Mouse (Mus musculus) lung, embryonic 14.5 days (tissue): ENCODE measurements around the gene Gpr162. TPM values are rescaled to one million over a fixed set of nuclear protein-coding genes. Genes with fewer than 3 reads are reported as not detected.
"Not testable (repeated sequence)": the region's sequence is repeated elsewhere in the genome, so short reads cannot be mapped to it uniquely, and the experiment has no call there.

ENCODE experiments used
- ATAC-seq: fragments of 200-750 bp; cut with Nextera tagmentation; 2 replicates; pipeline ENCODE4 v1.8.0; 2017; ENCODE audit warnings: mild to moderate bottlenecking, moderate TSS enrichment, moderate library complexity; ENCODE audit not compliant: insufficient read depth
- DNase-seq: peaks from one replicate; pipeline ENCODE4 v3.0.0-alpha.2; 2015
- H3K27ac ChIP-seq: fragments of 300-500 bp; sonication (generic); 2 replicates; pipeline ENCODE4 v1.5.1; 2014; ENCODE audit warnings: low read depth, mild to moderate bottlenecking, moderate library complexity
- H3K27me3 ChIP-seq: fragments of 300-500 bp; sonication (generic); 2 replicates; pipeline ENCODE4 v1.6.1; 2014; ENCODE audit warnings: low read length, control low read depth; ENCODE audit not compliant: insufficient read depth
- H3K36me3 ChIP-seq: fragments of 300-500 bp; sonication (generic); 2 replicates; pipeline ENCODE4 v1.6.1; 2014; ENCODE audit warnings: control low read depth; ENCODE audit not compliant: insufficient read depth
- H3K4me1 ChIP-seq: fragments of 300-500 bp; sonication (generic); 2 replicates; pipeline ENCODE4 v1.6.1; 2014; ENCODE audit warnings: antibody characterized with exemption, control low read depth; ENCODE audit not compliant: insufficient read depth
- H3K4me2 ChIP-seq: fragments of 300-500 bp; sonication (generic); 2 replicates; pipeline ENCODE4 v1.6.1; 2014; ENCODE audit warnings: mild to moderate bottlenecking
- H3K4me3 ChIP-seq: fragments of 300-500 bp; sonication (generic); 2 replicates; pipeline ENCODE4 v1.5.1; 2014; ENCODE audit warnings: low read depth, low read length
- H3K9ac ChIP-seq: fragments of 300-500 bp; sonication (generic); 2 replicates; pipeline ENCODE4 v1.6.1; 2014
- H3K9me3 ChIP-seq: fragments of 300-500 bp; sonication (generic); 2 replicates; pipeline ENCODE4 v1.6.1; 2016; ENCODE audit warnings: low read depth, low read length, control low read depth
- CTCF ChIP-seq: IDR thresholded peaks from 2 replicates; pipeline ENCODE4 v1.5.1; 2016; ENCODE audit warnings: antibody characterized with exemption, low read depth
- WGBS: fragments of 180-500 bp; shearing (Covaris S2); extraction: QIAGEN DNeasy Blood & Tissue Kit; methylation state at CpG from one replicate; pipeline ENCODE4 v1.1.7; 2014; 5-methylcytosine and 5-hydroxymethylcytosine counted together
- polyA plus RNA-seq: library from polyadenylated mRNA; unstranded; fragments of >200 nt; fragmentation: Nextera tagmentation; extraction: Ambion mirVana; gene quantifications from 2 replicates; pipeline ENCODE4 v1.2.1, GENCODE M21; 2014

The Gpr162 gene
- polyA plus RNA-seq, 1 experiment from 2014 or later: 0.30 TPM

DNA sequence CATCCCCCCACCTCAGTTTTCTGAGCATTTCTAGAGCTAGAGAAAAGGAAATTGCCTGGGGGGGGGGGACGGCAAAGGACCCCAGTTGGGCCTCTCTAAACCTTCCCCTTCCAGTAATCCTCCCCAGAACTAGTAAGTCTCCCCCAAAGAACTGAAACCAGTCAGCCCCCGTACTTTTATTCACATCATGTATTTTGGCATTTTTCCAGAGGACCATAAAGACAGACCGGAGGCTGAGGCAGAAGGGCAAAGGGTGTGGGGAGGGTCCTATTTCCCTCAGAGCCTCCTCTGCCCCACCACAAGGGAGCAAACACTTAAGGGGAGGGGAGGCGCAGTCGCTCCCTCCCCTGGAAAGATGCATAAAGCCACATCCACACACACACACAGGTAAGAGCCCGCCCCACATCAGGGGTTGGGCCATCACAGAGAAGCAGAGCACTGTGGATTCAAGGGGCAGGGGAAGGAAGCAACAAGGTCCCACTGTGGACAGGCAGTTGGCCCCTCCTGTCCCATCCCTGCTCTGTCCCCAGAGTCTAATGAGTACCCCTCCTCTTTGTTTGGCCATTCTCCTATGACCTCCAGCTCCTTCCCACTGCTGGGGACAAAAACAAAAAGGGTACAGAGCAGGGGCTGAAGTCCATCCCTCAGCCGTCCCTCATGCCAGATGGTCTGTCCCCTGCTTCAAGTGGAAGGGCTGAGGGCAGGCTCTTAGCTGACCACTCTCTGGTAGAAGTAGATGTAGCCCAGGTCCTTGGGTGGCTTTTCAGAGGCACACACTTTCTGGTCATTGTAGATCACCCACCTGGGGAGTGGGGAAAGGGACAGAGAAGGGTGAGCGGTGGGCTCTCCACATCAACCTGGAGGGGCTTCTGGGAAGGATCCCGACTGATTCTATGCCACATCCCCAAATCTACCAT, 48.7 kb downstream of the Gpr162 start:
- peak; percentile 55 for DNase-seq
- H3K27ac ChIP-seq: no peak overlapping the region
- no peak overlapping the region for H3K9ac ChIP-seq
- ATAC-seq: no peak
- H3K36me3 ChIP-seq: peaks cover 74% of the 10 kb centered on the region
- H3K9me3 ChIP-seq: no peaks in the 10 kb centered on the region
- no peak for TF ChIP-seq CTCF
- no peak overlapping the region for H3K4me3 ChIP-seq
- peak overlapping the region; percentile 64; the same call in 1 of the 2 replicates for H3K4me2 ChIP-seq
- 57% methylated on average over 9 of the region's 9 CpGs for WGBS
- peaks cover 15% of the 10 kb centered on the region for H3K4me1 ChIP-seq
- H3K27me3 ChIP-seq: no peaks in the 10 kb centered on the region

DNA sequence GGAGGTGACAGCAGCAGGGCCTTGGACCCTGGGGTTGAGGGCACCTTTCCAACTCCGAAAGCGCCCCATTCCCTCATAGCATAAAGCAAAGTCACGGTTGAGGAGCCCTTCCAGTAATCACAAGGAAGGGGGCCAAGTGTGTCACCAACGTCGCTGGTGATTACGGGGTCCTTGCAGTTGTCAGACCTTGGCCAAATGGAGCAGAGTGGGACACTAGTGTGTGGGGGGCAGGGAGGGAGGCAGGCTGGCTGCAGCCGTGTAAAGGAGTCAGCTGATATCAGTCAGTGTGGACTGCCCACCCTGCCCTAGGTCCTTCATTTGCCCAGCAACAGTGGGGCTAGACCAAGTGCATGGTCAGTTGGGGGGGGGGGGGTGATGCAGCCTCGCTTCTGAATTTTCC, 49.3 kb downstream of the Gpr162 start:
- H3K4me3 ChIP-seq: peak overlapping the region; percentile 76
- TF ChIP-seq CTCF: no peak
- ATAC-seq: peak; percentile 42

DNA sequence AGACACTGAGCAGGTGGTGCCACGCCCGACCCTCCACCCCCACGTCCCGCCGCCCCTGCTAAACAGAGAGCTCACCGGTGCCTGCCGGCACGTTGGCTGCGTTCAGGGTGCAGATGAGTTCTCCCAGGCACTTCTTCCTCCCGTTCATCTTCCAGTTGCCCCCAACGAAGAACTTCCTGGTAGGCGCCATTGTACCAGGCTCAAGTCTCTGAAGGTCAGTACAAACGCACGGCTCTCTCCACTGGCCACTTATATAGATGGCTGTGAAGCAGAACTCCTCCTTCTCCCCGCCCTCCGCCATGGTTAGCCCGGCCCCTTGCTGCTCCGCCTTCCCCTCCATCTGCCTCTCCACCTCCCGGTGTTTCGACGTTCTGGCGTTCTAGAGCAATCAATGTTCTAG, 49.9 kb downstream of the Gpr162 start, which contains the start of gene Tpi1:
Gene Tpi1 (minus strand): TSS at position 364 of the 400 bp plus-strand sequence.
- 0% methylated on average over 22 of the region's 22 CpGs for WGBS
- ATAC-seq (peak; percentile 89), DNase-seq (peak; percentile 95)
- H3K27me3 ChIP-seq: no peaks in the 10 kb centered on the region
- peak within 1 kb of the TSS; percentile 76 for H3K4me3 ChIP-seq
- TF ChIP-seq CTCF: no peak
- peak within 1 kb of the TSS; percentile 64 for H3K4me2 ChIP-seq
- peak within 1 kb of the TSS; percentile 85 for H3K9ac ChIP-seq
- peak within 1 kb of the TSS; percentile 96 for H3K27ac ChIP-seq
- H3K4me1 ChIP-seq: peaks cover 18% of the 10 kb centered on the region
- no peaks in the 10 kb centered on the region for H3K9me3 ChIP-seq
- peaks cover 67% of the 10 kb centered on the region for H3K36me3 ChIP-seq

More for the DNA sequence above, 49.3 kb downstream of the Gpr162 start:
- 28% methylated on average over 8 of the region's 8 CpGs for WGBS
- Histone ChIP-seq H3K27ac (peak overlapping the region; percentile 26), H3K4me1 (peaks cover 18% of the 10 kb centered on the region), H3K9me3 (no peaks in the 10 kb centered on the region), H3K36me3 (peaks cover 72% of the 10 kb centered on the region), H3K27me3 (no peaks in the 10 kb centered on the region), H3K9ac (peak overlapping the region; percentile 85; the same call in 1 of the 2 replicates), H3K4me2 (peak overlapping the region; percentile 64)
- DNase-seq: no peak

DNA sequence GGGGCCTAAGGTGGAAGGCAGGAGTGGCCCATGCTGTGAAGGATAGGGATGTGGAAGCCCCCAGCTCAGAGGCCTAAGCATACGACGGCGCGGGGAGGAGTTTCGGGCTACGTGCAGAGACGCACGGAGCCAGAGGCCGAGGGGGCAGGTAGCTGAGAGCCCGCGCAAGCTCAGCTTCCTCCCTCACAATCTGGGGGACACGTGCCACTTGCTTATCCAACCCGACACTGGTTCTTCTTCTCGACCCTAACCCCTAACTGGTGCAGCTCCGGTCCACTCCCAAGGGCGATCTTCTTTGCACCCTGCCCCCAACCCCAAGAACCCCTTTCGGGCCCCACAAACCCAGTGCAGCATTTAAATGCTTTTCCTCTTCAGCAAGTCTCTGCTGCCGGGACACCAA, 50.3 kb downstream of the Gpr162 start:
- peaks cover 63% of the 10 kb centered on the region for H3K36me3 ChIP-seq
- peak; percentile 89 for DNase-seq

DNA sequence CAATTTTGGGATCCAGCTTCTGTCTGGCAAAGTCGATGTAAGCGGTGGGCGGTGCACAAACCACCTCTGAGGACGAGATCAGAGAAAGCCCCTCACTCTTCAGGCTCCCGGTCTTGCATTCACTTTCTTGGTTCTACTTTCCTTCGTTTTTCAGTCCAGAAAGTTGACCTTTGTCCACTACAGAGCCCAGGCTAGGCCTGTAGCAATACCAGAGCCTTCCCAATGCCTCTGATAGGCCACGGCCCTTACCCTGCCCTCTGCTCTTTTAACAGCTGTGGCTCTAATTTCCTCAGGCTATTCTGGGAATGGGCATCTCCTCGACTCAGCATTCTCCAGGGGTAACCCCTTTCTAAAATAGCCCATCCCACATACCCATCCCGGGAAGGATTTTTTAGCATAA, 50.9 kb downstream of the Gpr162 start:
- DNase-seq: peak; percentile 20
- no peak for ATAC-seq
- peak overlapping the region; percentile 76 for H3K4me3 ChIP-seq
- H3K27ac ChIP-seq: peak overlapping the region; percentile 96
- WGBS: 10% methylated on average over 9 of the region's 9 CpGs
- no peaks in the 10 kb centered on the region for H3K27me3 ChIP-seq
- peak overlapping the region; percentile 64 for H3K4me2 ChIP-seq
- TF ChIP-seq CTCF: no peak
- peak overlapping the region; percentile 85 for H3K9ac ChIP-seq
- H3K36me3 ChIP-seq: peaks cover 56% of the 10 kb centered on the region
- H3K9me3 ChIP-seq: no peaks in the 10 kb centered on the region
- H3K4me1 ChIP-seq: peaks cover 18% of the 10 kb centered on the region

More for the DNA sequence above, 50.3 kb downstream of the Gpr162 start:
- TF ChIP-seq CTCF: no peak
- Histone ChIP-seq H3K4me1 (peaks cover 18% of the 10 kb centered on the region), H3K27ac (peak overlapping the region; percentile 96), H3K9ac (peak overlapping the region; percentile 85), H3K27me3 (no peaks in the 10 kb centered on the region), H3K9me3 (no peaks in the 10 kb centered on the region), H3K4me3 (peak overlapping the region; percentile 76), H3K4me2 (peak overlapping the region; percentile 64)
- ATAC-seq: peak; percentile 53
- WGBS: under 1% methylated on average over 18 of the region's 18 CpGs

DNA sequence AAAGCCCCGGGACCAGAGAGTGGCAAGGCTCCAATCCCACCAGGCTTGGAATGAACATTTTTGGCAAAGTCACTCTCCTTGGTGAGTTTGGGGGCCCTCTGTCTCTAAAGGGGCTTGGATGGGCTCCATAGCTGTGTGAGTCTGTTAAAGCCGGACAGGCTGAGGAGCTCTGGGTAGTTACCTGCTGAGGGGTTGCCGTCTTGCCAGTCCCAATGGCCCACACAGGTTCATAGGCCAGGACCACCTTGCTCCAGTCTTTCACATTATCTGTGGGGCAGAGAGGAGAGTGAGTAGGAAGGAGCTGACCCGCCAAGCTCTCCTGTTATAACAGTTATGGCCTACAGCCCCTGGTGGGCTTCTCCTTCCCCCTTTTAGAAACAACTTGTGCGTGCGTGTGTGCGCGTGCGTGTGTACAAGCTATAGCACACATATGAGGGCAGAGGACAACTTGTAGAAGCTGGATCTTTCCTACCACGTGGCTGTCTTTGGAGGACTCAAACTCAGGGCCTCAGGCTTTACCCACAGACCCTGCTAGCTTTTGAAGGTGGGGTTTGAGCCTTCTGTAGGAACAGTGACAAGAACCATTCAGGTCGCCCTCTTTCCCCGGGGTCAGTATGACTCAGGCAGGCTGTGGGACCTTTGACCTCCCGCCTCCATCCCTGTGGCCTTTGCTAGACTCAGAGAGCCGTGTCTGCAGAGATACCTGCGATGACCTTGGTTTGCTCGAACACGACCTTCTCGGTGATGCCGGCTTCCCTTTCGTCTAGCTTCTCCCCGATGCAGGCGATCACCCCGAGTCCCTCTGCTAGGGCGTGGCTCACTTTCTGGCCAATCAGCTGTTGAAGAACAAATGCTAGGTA, 51.9 kb downstream of the Gpr162 start:
- Histone ChIP-seq H3K9ac (peak overlapping the region; percentile 85), H3K9me3 (no peaks in the 10 kb centered on the region), H3K27ac (no peak overlapping the region), H3K4me3 (peak overlapping the region; percentile 76), H3K36me3 (peaks cover 47% of the 10 kb centered on the region), H3K4me1 (peaks cover 18% of the 10 kb centered on the region), H3K4me2 (peak overlapping the region; percentile 64), H3K27me3 (no peaks in the 10 kb centered on the region)
- 70% methylated on average over 24 of the region's 24 CpGs for WGBS
- DNase-seq (no peak), ATAC-seq (no peak)
- no peak for TF ChIP-seq CTCF

DNA sequence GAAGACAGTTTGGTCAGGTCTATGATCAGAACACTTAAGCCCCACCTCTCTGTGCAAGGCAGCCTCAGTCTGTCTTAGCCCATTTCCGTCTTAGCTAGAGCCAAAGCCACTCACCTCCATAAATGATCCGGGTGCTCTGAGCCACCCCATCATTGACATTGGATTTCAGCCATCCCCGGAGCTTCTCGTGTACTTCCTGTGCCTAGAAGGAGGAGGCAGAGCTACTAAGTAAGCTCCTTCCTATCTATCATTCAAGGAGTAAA, 52.4 kb downstream of the Gpr162 start:
- Histone ChIP-seq H3K4me2 (no peak overlapping the region), H3K27ac (no peak overlapping the region), H3K4me1 (peaks cover 18% of the 10 kb centered on the region), H3K9ac (no peak overlapping the region), H3K9me3 (no peaks in the 10 kb centered on the region), H3K27me3 (no peaks in the 10 kb centered on the region), H3K4me3 (no peak overlapping the region), H3K36me3 (peaks cover 41% of the 10 kb centered on the region)
- TF ChIP-seq CTCF: no peak
- WGBS: 76% methylated on average over 4 of the region's 4 CpGs
- ATAC-seq: no peak
- DNase-seq: no peak

DNA sequence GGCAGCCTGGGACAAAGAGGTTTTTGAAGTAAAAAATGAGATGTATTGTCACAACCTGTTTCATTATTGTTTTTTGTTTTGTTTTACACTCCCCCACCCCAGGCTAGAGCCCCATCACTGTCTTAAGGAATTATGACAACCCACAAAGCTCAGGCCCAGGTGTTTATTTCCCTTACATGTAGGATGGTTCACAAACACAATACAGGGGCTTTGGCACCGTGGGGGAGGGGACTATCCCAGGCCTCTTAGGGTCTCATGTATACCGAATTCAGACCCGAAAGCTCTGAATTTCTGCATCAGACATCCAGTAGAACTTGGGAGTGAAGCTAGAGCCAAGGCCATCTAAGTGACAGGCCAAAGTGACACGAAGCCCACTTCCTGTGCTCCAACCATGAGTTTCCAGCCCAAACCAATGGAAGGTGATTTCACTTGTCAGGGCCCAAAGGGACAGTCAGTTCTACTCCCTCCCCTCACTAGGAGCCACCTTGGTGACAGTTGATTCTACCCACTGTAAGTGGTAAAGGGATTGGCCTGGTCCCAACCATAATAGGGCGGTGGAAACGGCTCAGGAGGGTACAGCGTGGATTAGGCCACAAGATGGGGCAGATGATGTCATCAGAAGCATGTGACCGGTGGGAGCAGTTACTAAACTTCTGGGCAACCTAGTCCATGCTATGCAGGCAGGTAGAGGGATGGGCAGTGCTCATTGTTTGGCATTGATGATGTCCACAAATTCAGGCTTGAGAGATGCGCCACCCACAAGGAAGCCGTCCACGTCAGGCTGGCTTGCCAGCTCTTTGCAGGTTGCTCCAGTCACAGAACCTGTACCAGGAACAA, 53.0 kb downstream of the Gpr162 start:
- 77% methylated on average over 11 of the region's 11 CpGs for WGBS
- H3K27me3 ChIP-seq, ATAC-seq, H3K4me2 ChIP-seq, H3K27ac ChIP-seq, H3K9ac ChIP-seq, DNase-seq, H3K9me3 ChIP-seq: not testable (repeated sequence)
- H3K4me3 ChIP-seq: 0 out of 2 replicates have a peak overlapping the region, but pooled peaks have one; percentile 1
- H3K4me1 ChIP-seq: peaks cover 21% of the 10 kb centered on the region
- peaks cover 35% of the 10 kb centered on the region for H3K36me3 ChIP-seq
